Mouse (Mus musculus): ENCODE measurements at regions not wholly inside any gene's neighbourhood (a gene's known extent, or its start where the extent isn't known, plus 50 kb on each side); places are given as distances from the start of the nearest gene placed in this dataset.

- Histone ChIP-seq H3K4me1 (ENCODE audit: insufficient read depth, low read depth, low read length) (no peaks in the 10 kb centered on the region), H3K4me3 (ENCODE audit: low read depth, low read length) (no peak overlapping the region), H3K27ac (ENCODE audit: low read length) (no peak overlapping the region), H3K27me3 (replicated peaks; ENCODE audit: insufficient read depth, low read length) (no peaks in the 10 kb centered on the region), H3K36me3 (ENCODE audit: insufficient read depth, low read length) (no peaks in the 10 kb centered on the region), H3K9ac (replicated peaks; ENCODE audit: low read depth) (no peak overlapping the region), H3K9me3 (ENCODE audit: low read length) (no peaks in the 10 kb centered on the region), H3K4me2 (replicated peaks; ENCODE audit: low read depth, low read length) (no peak overlapping the region)
- WGBS, result 85% methylated on average over 4 of the region's 4 CpGs
- ATAC-seq, result no peak
- no peak for TF ChIP-seq CTCF (IDR thresholded peaks at IDR 0.05)
- TF ChIP-seq EP300 (IDR thresholded peaks at IDR 0.05), result no peak
- DNase-seq (ENCODE audit: low spot score), result no peak
Measured at GRCm38 (mm10) chr6:117617951-117618350, 223.0 kb upstream of the Zfp637 start.

GRCm38 (mm10) chr6:117619606-117620005, 221.4 kb upstream of the Zfp637 start:
- no peak for TF ChIP-seq EP300 (IDR thresholded peaks at IDR 0.05)
- TF ChIP-seq CTCF (IDR thresholded peaks at IDR 0.05), result no peak
- Histone ChIP-seq H3K27ac (ENCODE audit: low read length) (no peak overlapping the region), H3K9me3 (ENCODE audit: low read length) (no peaks in the 10 kb centered on the region), H3K4me3 (ENCODE audit: low read depth, low read length) (no peak overlapping the region), H3K4me1 (ENCODE audit: insufficient read depth, low read depth, low read length) (no peaks in the 10 kb centered on the region), H3K9ac (replicated peaks; ENCODE audit: low read depth) (no peak overlapping the region), H3K27me3 (replicated peaks; ENCODE audit: insufficient read depth, low read length) (no peaks in the 10 kb centered on the region), H3K4me2 (replicated peaks; ENCODE audit: low read depth, low read length) (no peak overlapping the region), H3K36me3 (ENCODE audit: insufficient read depth, low read length) (no peaks in the 10 kb centered on the region)
- ATAC-seq (no peak), DNase-seq (ENCODE audit: low spot score) (no peak)
- WGBS, result 63% methylated on average over 2 of the region's 2 CpGs

- H3K9ac ChIP-seq (replicated peaks; ENCODE audit: low read depth), result no peak overlapping the region
- no peaks in the 10 kb centered on the region for H3K9me3 ChIP-seq (ENCODE audit: low read length)
- no peak overlapping the region for H3K4me3 ChIP-seq (ENCODE audit: low read depth, low read length)
- H3K27me3 ChIP-seq (replicated peaks; ENCODE audit: insufficient read depth, low read length), result no peaks in the 10 kb centered on the region
- no peak for ATAC-seq
- no peak for DNase-seq (ENCODE audit: low spot score)
- H3K4me2 ChIP-seq (replicated peaks; ENCODE audit: low read depth, low read length), result no peak overlapping the region
- 73% methylated on average over 6 of the region's 6 CpGs for WGBS
- H3K36me3 ChIP-seq (ENCODE audit: insufficient read depth, low read length), result no peaks in the 10 kb centered on the region
- no peak overlapping the region for H3K27ac ChIP-seq (ENCODE audit: low read length)
- TF ChIP-seq CTCF (IDR thresholded peaks at IDR 0.05) (no peak), EP300 (IDR thresholded peaks at IDR 0.05) (no peak)
- H3K4me1 ChIP-seq (ENCODE audit: insufficient read depth, low read depth, low read length), result no peaks in the 10 kb centered on the region
Measured at GRCm38 (mm10) chr6:117622446-117622845, 218.5 kb upstream of the Zfp637 start.

GRCm38 (mm10) chr6:117622946-117623345, 218.0 kb upstream of the Zfp637 start:
- Histone ChIP-seq H3K36me3 (ENCODE audit: insufficient read depth, low read length) (no peaks in the 10 kb centered on the region), H3K9me3 (ENCODE audit: low read length) (no peaks in the 10 kb centered on the region), H3K27me3 (replicated peaks; ENCODE audit: insufficient read depth, low read length) (no peaks in the 10 kb centered on the region), H3K27ac (ENCODE audit: low read length) (no peak overlapping the region), H3K4me2 (replicated peaks; ENCODE audit: low read depth, low read length) (no peak overlapping the region), H3K9ac (replicated peaks; ENCODE audit: low read depth) (no peak overlapping the region), H3K4me1 (ENCODE audit: insufficient read depth, low read depth, low read length) (no peaks in the 10 kb centered on the region), H3K4me3 (ENCODE audit: low read depth, low read length) (no peak overlapping the region)
- TF ChIP-seq CTCF (IDR thresholded peaks at IDR 0.05), result no peak
- TF ChIP-seq EP300 (IDR thresholded peaks at IDR 0.05), result no peak
- ATAC-seq (no peak), DNase-seq (ENCODE audit: low spot score) (no peak)

GRCm38 (mm10) chr6:117625716-117626115, 215.3 kb upstream of the Zfp637 start:
- Histone ChIP-seq H3K9me3 (ENCODE audit: low read length) (no peaks in the 10 kb centered on the region), H3K36me3 (ENCODE audit: insufficient read depth, low read length) (no peaks in the 10 kb centered on the region), H3K4me1 (ENCODE audit: insufficient read depth, low read depth, low read length) (no peaks in the 10 kb centered on the region), H3K9ac (replicated peaks; ENCODE audit: low read depth) (no peak overlapping the region), H3K27ac (ENCODE audit: low read length) (no peak overlapping the region), H3K4me3 (ENCODE audit: low read depth, low read length) (no peak overlapping the region), H3K4me2 (replicated peaks; ENCODE audit: low read depth, low read length) (no peak overlapping the region), H3K27me3 (replicated peaks; ENCODE audit: insufficient read depth, low read length) (no peaks in the 10 kb centered on the region)
- TF ChIP-seq CTCF (IDR thresholded peaks at IDR 0.05), result no peak
- TF ChIP-seq EP300 (IDR thresholded peaks at IDR 0.05), result no peak
- ATAC-seq (no peak), DNase-seq (ENCODE audit: low spot score) (no peak)
- 54% methylated on average over 5 of the region's 5 CpGs for WGBS

GRCm38 (mm10) chr6:117627461-117627860, 213.5 kb upstream of the Zfp637 start:
- DNase-seq (ENCODE audit: low spot score), result no peak
- no peak overlapping the region for H3K4me2 ChIP-seq (replicated peaks; ENCODE audit: low read depth, low read length)
- no peak overlapping the region for H3K4me3 ChIP-seq (ENCODE audit: low read depth, low read length)
- TF ChIP-seq EP300 (IDR thresholded peaks at IDR 0.05), result no peak
- no peak for TF ChIP-seq CTCF (IDR thresholded peaks at IDR 0.05)
- no peaks in the 10 kb centered on the region for H3K9me3 ChIP-seq (ENCODE audit: low read length)
- no peak for ATAC-seq
- H3K9ac ChIP-seq (replicated peaks; ENCODE audit: low read depth), result no peak overlapping the region
- H3K36me3 ChIP-seq (ENCODE audit: insufficient read depth, low read length), result no peaks in the 10 kb centered on the region
- WGBS, result 72% methylated on average over 3 of the region's 3 CpGs
- H3K27ac ChIP-seq (ENCODE audit: low read length), result no peak overlapping the region
- no peaks in the 10 kb centered on the region for H3K27me3 ChIP-seq (replicated peaks; ENCODE audit: insufficient read depth, low read length)
- no peaks in the 10 kb centered on the region for H3K4me1 ChIP-seq (ENCODE audit: insufficient read depth, low read depth, low read length)

GRCm38 (mm10) chr6:117646628-117647027, 194.4 kb upstream of the Zfp637 start:
- Histone ChIP-seq H3K36me3 (ENCODE audit: insufficient read depth, low read length) (no peaks in the 10 kb centered on the region), H3K27me3 (replicated peaks; ENCODE audit: insufficient read depth, low read length) (no peaks in the 10 kb centered on the region), H3K9me3 (ENCODE audit: low read length) (no peaks in the 10 kb centered on the region), H3K9ac (replicated peaks; ENCODE audit: low read depth) (no peak overlapping the region), H3K4me3 (ENCODE audit: low read depth, low read length) (no peak overlapping the region), H3K4me2 (replicated peaks; ENCODE audit: low read depth, low read length) (no peak overlapping the region), H3K4me1 (ENCODE audit: insufficient read depth, low read depth, low read length) (no peaks in the 10 kb centered on the region), H3K27ac (ENCODE audit: low read length) (no peak overlapping the region)
- 67% methylated on average over 8 of the region's 8 CpGs for WGBS
- no peak for TF ChIP-seq EP300 (IDR thresholded peaks at IDR 0.05)
- TF ChIP-seq CTCF (IDR thresholded peaks at IDR 0.05), result peak; percentile 25
- DNase-seq (ENCODE audit: low spot score), result peak; percentile 47
- ATAC-seq, result no peak

Measured in lung, postnatal 0 days (tissue).